Mouse (Mus musculus) limb, embryonic 14.5 days (tissue): Measurements from ENCODE around the gene Klf12. TPM values are rescaled to one million over a fixed set of nuclear protein-coding genes. Genes with fewer than 3 reads are reported as not detected.
A peak's percentile ranks its signal among the peaks of the same experiment; 100 is the strongest.

ENCODE experiments used
- ATAC-seq: fragments of 200-750 bp; cut with Nextera tagmentation; 2 replicates; pipeline ENCODE4 v1.8.0; 2017; ENCODE audit warnings: low read depth, moderate number of reproducible peaks, moderate TSS enrichment; ENCODE audit not compliant: low FRiP score
- DNase-seq: peaks from one replicate; pipeline ENCODE4 v3.0.0-alpha.2; 2015; ENCODE audit warnings: low spot score
- H3K27ac ChIP-seq: fragments of 300-500 bp; sonication (generic); replicated peaks from 2 replicates; pipeline ENCODE4 v1.5.1; 2014; ENCODE audit warnings: low read depth, mild to moderate bottlenecking, low read length, moderate library complexity, mixed read lengths
- H3K27me3 ChIP-seq: fragments of 300-500 bp; sonication (generic); 2 replicates; pipeline ENCODE4 v1.6.1; 2014; ENCODE audit warnings: low read length, mixed read lengths; ENCODE audit not compliant: control insufficient read depth, insufficient read depth
- H3K36me3 ChIP-seq: fragments of 300-500 bp; sonication (generic); 2 replicates; pipeline ENCODE4 v1.6.1; 2014; ENCODE audit warnings: mild to moderate bottlenecking, low read length, moderate library complexity, mixed read lengths; ENCODE audit not compliant: control insufficient read depth, insufficient read depth
- H3K4me1 ChIP-seq: fragments of 300-500 bp; sonication (generic); 2 replicates; pipeline ENCODE4 v1.6.1; 2014; ENCODE audit warnings: antibody characterized with exemption, low read length, mixed read lengths; ENCODE audit not compliant: control insufficient read depth, insufficient read depth
- H3K4me2 ChIP-seq: fragments of 300-500 bp; sonication (generic); replicated peaks from 2 replicates; pipeline ENCODE4 v1.6.1; 2014; ENCODE audit warnings: low read depth, mild to moderate bottlenecking, low read length, moderate library complexity; ENCODE audit not compliant: severe bottlenecking
- H3K4me3 ChIP-seq: fragments of 300-500 bp; sonication (generic); replicated peaks from 2 replicates; pipeline ENCODE4 v1.5.1; 2014; ENCODE audit warnings: low read length
- H3K9ac ChIP-seq: fragments of 300-500 bp; sonication (generic); 2 replicates; pipeline ENCODE4 v1.6.1; 2014; ENCODE audit warnings: mild to moderate bottlenecking, low read depth, low read length, moderate library complexity; ENCODE audit not compliant: severe bottlenecking
- H3K9me3 ChIP-seq: fragments of 300-500 bp; sonication (generic); 2 replicates; pipeline ENCODE4 v1.6.1; 2016; ENCODE audit warnings: low read length; ENCODE audit not compliant: control insufficient read depth
- POLR2A ChIP-seq: fragments of 200-500 bp; IDR thresholded peaks from 2 replicates; pipeline ENCODE4 v1.8.0; 2012; ENCODE audit warnings: inconsistent platforms, mild to moderate bottlenecking, moderate library complexity, borderline replicate concordance; ENCODE audit not compliant: insufficient read depth, insufficient read length; ENCODE audit errors: extremely low read depth
- WGBS: fragments of 180-500 bp; shearing (Covaris S2); extraction: QIAGEN DNeasy Blood & Tissue Kit; methylation state at CpG from one replicate; pipeline ENCODE4 v1.1.7; 2014; 5-methylcytosine and 5-hydroxymethylcytosine counted together
- polyA plus RNA-seq, 2 experiments: library from polyadenylated mRNA; depleted of rRNA in 1 of 2; stranded (reverse) in 1 of 2; unstranded in 1 of 2; fragments of >200 nt; fragmentation: Nextera tagmentation in 1 of 2; extraction: Ambion mirVana in 1 of 2; gene quantifications; 2 replicates each; pipeline versions ENCODE4 v1.2.1 to v1.2.3; 2012 to 2014

Klf12 gene
- polyA plus RNA-seq, 2 experiments: 23.7 to 32.0 TPM

GRCm38 (mm10) chr14:99894708-99895383, 389.6 kb downstream of the Klf12 start:
- WGBS: 16% methylated on average over 7 of the region's 7 CpGs
- Histone ChIP-seq H3K27ac (no peak overlapping the region), H3K4me3 (no peak overlapping the region), H3K9ac (no peak overlapping the region), H3K4me1 (no peaks in the 10 kb centered on the region), H3K36me3 (peaks cover 3% of the 10 kb centered on the region; the same call in 1 of the 2 replicates), H3K9me3 (no peaks in the 10 kb centered on the region), H3K27me3 (no peaks in the 10 kb centered on the region), H3K4me2 (no peak overlapping the region)
- DNase-seq: peak; percentile 85
- peak; percentile 75 for ATAC-seq
- no peak for TF ChIP-seq POLR2A

- Histone ChIP-seq H3K27ac (no peak overlapping the region), H3K4me1 (no peaks in the 10 kb centered on the region), H3K9ac (no peak overlapping the region), H3K9me3 (no peaks in the 10 kb centered on the region), H3K4me3 (no peak overlapping the region), H3K4me2 (no peak overlapping the region), H3K27me3 (no peaks in the 10 kb centered on the region), H3K36me3 (peaks cover 3% of the 10 kb centered on the region; the same call in 1 of the 2 replicates)
- no peak for TF ChIP-seq POLR2A
- no peak for ATAC-seq
- no peak for DNase-seq
- WGBS: 57% methylated on average over 14 of the region's 14 CpGs
Observed at GRCm38 (mm10) chr14:99894062-99894461, 390.4 kb downstream of the Klf12 start.

- ATAC-seq (no peak), DNase-seq (no peak)
- 79% methylated on average over 2 of the region's 2 CpGs for WGBS
- Histone ChIP-seq H3K36me3 (no peaks in the 10 kb centered on the region), H3K9ac (no peak overlapping the region), H3K27me3 (no peaks in the 10 kb centered on the region), H3K27ac (no peak overlapping the region), H3K4me1 (no peaks in the 10 kb centered on the region), H3K4me3 (no peak overlapping the region), H3K4me2 (no peak overlapping the region), H3K9me3 (no peaks in the 10 kb centered on the region)
- no peak for TF ChIP-seq POLR2A
Observed at GRCm38 (mm10) chr14:99886503-99886902, 398.0 kb downstream of the Klf12 start.

GRCm38 (mm10) chr14:99885562-99885961, 398.9 kb downstream of the Klf12 start:
- DNase-seq: no peak
- 44% methylated on average over 2 of the region's 2 CpGs for WGBS
- no peak for TF ChIP-seq POLR2A

GRCm38 (mm10) chr14:99885128-99885527, 399.4 kb downstream of the Klf12 start:
- ATAC-seq: no peak
- H3K27me3 ChIP-seq: no peaks in the 10 kb centered on the region
- no peak for TF ChIP-seq POLR2A
- H3K27ac ChIP-seq: no peak overlapping the region
- H3K9me3 ChIP-seq: no peaks in the 10 kb centered on the region
- H3K9ac ChIP-seq: no peak overlapping the region
- no peak overlapping the region for H3K4me2 ChIP-seq
- DNase-seq: no peak
- H3K4me1 ChIP-seq: no peaks in the 10 kb centered on the region
- H3K4me3 ChIP-seq: no peak overlapping the region
- no peaks in the 10 kb centered on the region; the same call in 1 of the 2 replicates for H3K36me3 ChIP-seq
- WGBS: 63% methylated on average over 4 of the region's 4 CpGs

More at GRCm38 (mm10) chr14:99885562-99885961, 398.9 kb downstream of the Klf12 start:
- Histone ChIP-seq H3K36me3 (no peaks in the 10 kb centered on the region), H3K9me3 (no peaks in the 10 kb centered on the region), H3K4me2 (no peak overlapping the region), H3K4me3 (no peak overlapping the region), H3K27ac (no peak overlapping the region), H3K4me1 (no peaks in the 10 kb centered on the region), H3K9ac (no peak overlapping the region), H3K27me3 (no peaks in the 10 kb centered on the region)
- ATAC-seq: no peak
